Mouse (Mus musculus): ENCODE results near the gene Syt7.

GRCm38 (mm10) chr19:10449190-10449589, 60.3 kb downstream of the Syt7 start:
- TF ChIP-seq CTCF (IDR thresholded peaks at IDR 0.05; ENCODE audit: borderline replicate concordance, insufficient read depth, low read length) = no peak
- no peak for TF ChIP-seq POLR2A (IDR thresholded peaks at IDR 0.05; ENCODE audit: low read depth, low read length)
